Mouse (Mus musculus) layer of hippocampus, postnatal 14 days (tissue): ENCODE results near the gene Ect2l. TPM values are rescaled to one million over a fixed set of nuclear protein-coding genes. Genes with fewer than 3 reads are reported as not detected.
A peak's percentile ranks its signal among the peaks of the same experiment; 100 is the strongest.

Source experiments
- DNase-seq, 2 experiments: peaks; one replicate each; pipeline ENCODE4 v3.0.0; 2021 to 2022; ENCODE audit warnings: low spot score in 2 of 2, mixed read lengths in 1 of 2
- long read RNA-seq, 2 experiments: library from polyadenylated mRNA; stranded (forward); transcript quantifications; one replicate each; pipeline ENCODE4 v2.0.0; 2021
- total RNA-seq, 2 experiments: library from RNA; stranded (reverse); gene quantifications; 2 replicates each; pipeline ENCODE4 v1.2.3; 2021

Gene Ect2l
- total RNA-seq, result under 1 TPM; 0.83 to 0.99 TPM
- long read RNA-seq, experiment 1, result 0 reads
- long read RNA-seq, experiment 2, partial matches to known transcripts, result 0 of 1 reads
- long read RNA-seq, experiment 2, other reads (novel, unspliced or antisense), result 1 of 1 reads

DNA sequence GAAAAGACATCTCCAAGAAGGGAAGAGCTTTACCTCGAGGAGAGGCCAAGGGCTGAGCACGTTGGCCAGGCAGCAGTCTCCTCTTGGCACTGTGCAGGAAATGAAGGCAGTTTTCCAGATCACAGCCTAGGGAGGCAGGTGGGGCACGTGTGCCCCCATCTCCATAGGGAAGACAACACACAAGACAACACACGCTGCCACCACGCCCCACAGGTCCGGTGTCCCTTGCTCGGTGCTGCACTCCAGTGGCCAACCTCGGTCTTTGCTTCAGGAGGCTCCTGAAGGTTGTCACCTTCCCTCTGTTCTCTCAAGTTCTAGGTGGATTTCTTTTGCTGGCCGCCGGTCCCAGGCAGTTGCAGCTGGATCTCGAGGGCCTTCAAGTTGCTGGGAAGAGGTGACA lies at the start of gene Ect2l:
Ect2l (minus strand) TSS at position 165 of the 400 bp plus-strand sequence.
- no peak for DNase-seq

DNA sequence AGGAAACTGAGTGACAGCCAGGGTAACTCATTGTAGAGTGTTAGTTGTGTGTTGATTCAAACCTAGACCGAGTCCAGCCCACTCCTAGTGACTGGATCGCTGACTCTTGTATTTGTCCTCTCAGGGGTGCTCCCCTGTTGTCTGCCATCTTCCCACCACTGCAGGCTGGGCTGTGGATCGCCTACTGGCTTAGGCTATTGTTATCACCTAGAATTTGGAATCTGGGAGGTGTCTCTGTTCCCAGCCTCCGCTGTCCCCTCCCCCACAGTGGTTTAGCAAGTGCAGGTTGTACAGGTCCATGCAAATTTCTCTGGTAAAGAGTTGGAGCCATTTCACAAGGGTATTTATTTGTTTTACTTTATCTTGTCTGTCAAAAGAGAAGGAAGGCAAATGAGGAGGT lies 40.7 kb upstream of the Ect2l start:
- no peak for DNase-seq

DNA sequence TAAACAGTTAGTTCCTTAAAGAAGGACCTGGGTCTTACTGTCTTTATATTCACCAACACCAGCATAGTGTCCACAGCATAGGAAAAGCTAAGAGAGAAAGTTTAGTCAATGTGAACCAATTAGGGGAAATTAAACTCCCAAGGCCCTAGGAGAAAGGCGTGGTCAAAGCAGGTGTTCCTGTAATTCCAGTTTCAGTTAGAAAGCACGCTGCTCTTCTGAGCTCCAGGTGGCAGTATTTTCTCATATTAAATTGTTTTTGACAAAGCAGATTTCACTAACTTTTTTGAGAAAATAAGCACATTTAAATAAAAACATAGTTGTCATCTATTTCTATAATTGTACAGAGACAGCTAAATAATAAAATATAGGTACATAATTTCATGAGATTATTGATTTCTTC lies 32.9 kb upstream of the Ect2l start:
- DNase-seq, result no peak

DNA sequence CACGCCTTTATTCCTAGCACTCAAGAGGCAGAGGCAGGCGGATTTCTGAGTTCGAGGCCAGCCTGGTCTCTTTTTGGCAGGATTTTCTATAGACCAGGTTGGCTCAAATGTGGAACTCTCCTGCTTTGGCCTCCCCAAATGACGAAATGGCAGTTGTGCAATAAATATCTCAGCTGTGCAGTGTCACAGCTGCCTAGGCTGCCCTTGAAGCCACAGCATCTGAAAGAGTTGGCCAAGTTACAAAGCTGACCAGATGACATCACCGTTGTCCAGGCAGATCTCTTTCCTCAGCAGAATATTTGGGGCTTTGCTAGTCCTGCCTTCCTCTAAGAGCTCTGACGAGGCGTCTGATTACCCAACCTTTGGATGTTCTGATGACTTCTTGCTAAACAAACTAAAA lies 26.5 kb upstream of the Ect2l start:
- no peak for DNase-seq

DNA sequence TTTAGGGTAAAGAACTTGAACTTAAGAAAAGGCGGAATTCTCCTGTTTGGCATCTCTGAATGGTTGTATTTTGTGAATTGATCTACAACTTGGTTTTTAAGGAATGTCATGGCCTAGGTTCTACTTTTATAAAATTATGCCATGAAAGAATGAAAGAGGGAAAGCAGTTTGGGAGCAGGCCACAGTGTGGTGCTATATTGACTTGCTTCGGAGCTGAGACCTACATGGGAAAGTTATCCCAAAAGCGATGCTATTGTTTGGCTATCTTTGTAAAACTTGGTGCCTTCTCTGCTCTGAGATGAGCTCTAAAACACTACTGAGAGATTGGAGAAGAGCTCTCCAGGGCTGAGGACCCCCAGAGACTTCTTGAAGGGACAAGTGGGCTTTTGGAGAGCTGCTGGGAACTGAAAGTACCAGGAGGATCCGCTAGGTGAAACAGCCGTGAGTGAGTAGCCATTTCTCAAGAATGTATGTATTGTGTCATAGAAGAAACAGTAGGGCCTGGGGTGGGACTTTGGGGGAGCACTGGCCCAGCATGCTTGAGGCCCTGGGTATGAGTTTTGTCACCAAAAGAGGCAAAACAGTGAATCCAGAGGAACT lies 25.7 kb upstream of the Ect2l start:
- no peak for DNase-seq

DNA sequence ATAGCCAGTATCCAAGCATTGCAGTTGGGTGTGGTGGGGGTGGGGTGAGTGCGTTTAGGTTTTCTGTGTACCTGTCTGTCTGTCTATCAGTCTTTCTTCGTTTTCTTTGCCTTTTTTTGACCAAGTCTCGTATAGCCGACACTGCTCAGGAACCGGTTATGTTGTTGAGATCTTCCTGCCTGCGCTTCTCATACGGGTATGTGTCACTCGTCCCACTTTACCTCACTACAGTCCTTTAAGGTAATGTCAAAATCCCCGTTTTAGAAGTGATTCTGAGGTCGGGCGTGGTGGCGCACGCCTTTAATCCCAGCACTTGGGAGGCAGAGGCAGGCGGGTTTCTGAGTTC lies 24.7 kb upstream of the Ect2l start:
- DNase-seq, result no peak

DNA sequence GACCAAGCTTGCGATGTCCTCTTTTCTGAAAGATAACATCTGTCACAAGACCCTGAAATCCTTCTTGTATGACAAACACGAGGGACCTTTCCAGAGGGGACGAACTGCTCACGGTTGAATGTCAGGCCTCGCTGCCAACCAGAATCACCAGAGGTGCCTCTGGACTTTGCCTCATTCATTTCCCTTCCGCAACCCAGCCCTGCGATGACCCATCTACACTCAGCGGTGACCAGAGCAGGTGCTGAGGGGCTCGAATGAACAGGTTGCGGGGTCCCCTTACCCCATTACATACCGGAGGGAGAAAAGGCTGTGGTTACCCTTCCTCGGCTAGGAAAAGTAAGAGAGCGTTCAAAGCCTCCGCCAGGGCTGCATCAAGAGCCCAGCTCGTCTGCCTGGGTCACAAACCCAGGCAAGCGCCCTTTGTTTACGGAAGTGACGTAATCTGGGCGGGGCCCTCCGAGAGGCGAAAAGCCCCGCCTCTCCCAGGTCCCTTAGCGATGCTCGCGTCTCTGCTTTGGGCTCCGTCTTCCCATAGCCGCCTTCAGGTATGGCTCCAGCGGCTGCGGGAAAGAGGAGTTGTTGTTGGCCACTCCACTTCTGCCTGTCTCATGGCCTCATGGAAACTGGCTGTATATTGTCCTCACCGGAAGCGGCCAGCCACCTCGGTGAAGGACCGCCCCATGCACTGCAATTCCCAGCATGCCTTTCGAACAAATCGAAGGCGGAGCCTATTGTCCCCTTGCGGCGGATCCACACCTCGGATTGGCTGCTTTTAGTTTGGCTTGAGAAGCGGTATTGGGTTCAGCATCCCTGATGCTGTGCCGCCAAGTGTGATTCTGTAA lies 24.1 kb upstream of the Ect2l start, which contains the start of gene Ccdc28a:
Ccdc28a (minus strand) TSS at position 439 of the 842 bp plus-strand sequence.
- peak; percentile 95 to 96 for DNase-seq

DNA sequence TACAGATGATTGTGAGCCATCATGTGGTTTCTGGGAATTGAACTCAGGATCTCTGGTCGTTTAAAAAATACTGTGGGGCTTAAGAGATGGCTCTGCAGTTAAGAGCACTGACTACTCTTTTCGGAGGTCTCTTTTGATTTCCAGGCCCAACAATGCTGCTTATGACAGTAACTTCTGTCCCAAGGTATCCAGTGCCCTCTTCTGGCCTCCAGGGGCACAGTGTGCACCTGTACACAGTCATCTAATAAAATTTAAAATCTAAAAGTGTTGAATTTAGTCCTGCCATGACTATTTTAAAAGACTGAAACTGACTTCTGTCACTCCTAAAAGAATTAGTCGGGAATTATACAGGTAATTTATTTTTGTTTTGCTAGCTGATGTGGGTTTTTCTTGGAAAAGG lies 23.2 kb upstream of the Ect2l start:
- DNase-seq, result no peak

DNA sequence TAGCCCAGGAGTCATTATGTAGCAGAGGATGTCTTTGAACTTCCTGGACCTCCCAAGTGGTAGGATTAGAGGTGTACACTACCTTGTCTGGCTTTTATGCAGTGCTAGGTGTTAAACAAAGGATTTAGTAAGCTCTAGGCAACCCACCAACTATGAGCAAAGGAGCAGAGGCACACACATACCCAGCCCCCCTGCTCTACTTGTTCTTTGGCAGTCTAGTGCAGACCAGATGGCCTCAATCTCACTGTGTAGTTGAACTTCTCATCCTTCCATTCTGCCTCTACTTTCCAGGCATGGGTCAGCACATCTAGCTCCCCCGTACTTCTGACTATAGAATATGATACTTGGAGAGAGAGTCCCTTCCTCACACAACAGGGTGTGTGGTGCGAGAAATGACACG lies 13.7 kb upstream of the Ect2l start:
- DNase-seq, result peak in 1 of 2 experiments; percentile 62

DNA sequence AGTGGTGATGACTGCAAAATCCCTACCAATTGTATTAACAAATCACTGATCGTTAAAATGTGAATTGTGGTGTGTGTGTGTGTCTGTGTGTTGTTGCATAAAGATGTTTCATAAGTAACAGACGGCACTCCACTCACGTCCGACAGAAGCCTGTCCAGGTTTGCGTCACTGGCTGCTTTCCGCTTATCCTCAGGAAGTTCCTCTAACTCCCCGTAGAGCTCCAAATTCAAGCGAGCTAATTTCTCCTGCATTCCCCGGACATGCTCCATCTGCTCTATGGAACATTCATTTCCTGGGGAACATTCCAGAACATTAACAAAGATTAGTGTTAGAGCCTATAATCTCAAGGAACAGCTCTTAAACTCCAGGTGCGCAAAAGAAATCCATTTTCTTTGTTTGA lies 8.7 kb upstream of the Ect2l start:
- DNase-seq, result no peak

DNA sequence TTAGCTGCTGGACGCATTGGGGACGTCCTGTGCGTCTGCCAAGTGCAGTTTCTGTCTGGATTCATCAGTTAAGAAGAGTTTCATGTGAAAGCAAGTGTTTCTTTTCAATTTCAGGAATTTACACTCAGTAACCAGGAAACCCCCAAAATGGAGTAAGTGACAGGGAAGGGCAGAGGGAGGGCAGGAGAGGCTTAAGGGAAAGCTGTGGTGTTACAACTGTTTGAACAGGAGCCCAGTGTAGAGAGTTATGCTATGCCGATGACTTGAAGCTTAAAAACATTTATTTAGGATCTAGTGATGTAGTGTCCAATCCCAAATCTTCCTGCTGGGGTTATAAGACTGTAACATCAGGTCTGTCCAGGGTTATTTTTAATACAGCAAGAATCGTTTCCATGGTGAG lies 3.4 kb upstream of the Ect2l start:
- no peak for DNase-seq

DNA sequence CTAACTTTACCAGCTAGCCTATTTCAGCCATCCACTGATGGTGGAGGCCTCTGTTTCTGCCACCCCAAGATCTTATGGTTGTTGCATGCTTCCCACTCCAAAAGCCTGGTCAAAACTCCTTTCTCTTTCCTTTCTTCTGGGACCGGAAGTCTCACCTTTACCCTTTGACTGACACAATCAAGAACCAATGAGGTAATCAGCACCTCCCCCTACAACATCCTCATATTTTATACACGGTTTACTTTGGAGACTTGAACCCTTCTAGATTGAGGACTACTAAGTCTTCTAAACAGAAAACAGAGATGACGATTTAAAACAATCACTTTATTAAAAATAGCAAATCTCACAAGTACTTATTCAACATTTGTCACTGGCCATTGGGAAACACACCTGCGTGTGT lies 2.7 kb upstream of the Ect2l start:
- DNase-seq, result no peak

DNA sequence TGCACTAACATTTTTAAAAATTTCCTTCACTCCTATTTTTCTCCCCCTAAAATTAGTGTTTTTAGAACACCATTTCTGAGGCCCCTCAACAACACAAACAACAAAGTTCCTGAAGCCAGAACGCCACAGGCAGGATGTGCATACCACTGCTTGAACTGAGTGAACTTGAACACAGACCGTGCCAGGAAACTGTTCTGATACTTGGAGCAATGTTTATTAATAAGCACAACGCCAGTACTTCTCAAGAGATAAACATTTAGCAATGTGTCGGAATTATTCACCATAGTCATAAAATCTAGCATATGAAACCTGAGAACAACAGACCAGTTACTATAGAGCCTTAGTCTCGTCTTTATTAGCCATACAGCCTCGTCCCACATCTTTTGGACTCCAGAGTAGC lies 571 bp downstream of the Ect2l start:
- no peak for DNase-seq

DNA sequence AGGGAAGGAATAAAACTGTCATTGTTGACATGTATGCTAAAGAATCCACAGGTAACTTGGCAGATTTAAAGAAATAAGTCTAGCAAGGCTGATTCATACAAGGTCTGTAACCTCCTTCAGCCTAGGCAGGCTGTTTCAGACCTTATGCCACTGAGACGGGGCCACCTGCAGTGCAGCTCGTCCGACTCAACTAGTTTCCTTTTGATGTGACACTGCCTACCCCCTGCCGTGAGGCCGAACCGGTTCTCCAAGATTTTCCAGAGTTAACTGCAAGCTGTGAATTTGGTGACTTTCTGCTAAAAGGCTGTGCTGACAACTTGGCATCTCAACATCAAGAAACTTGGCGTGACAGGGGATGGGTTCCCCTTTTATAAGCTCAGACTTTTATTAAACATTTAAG lies 6.6 kb downstream of the Ect2l start:
- no peak for DNase-seq

DNA sequence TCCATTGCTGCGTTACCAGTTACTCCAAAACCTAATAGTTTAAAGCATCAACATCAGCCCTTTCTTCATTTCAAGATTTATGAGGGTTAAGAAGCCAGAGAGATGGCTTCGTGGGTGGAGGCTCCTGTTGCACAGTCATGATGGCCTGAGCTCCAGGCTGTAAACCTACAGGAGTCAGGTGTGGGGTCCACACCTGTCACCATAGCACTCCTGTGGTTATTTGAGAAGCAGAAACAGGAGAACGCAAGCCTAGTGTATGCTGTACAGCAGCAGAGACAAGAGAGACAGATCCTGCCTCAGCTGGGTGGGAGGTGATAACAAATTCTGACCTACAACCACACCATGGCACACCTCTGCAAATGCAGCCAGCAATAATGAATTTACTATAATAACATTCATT lies 8.3 kb downstream of the Ect2l start:
- DNase-seq, result no peak

DNA sequence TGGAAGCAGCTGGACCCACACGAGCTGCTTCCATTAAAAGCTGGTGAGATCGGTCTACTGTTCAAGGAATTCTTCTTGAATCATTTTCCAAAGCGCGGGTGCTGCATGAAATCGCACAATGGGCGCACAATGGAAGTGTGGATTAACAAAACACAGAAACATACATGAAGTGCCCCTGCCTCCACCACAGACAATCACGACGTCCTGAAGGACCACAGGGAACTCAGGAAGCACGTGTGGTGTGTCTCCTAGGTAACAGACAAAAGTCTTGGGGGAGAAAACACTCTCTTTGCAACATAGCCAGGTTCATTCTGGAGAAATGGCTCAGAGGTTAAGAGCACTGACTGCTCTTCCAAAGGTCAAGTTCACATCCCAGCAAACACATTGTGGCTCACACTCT lies 10.0 kb downstream of the Ect2l start:
- no peak for DNase-seq

DNA sequence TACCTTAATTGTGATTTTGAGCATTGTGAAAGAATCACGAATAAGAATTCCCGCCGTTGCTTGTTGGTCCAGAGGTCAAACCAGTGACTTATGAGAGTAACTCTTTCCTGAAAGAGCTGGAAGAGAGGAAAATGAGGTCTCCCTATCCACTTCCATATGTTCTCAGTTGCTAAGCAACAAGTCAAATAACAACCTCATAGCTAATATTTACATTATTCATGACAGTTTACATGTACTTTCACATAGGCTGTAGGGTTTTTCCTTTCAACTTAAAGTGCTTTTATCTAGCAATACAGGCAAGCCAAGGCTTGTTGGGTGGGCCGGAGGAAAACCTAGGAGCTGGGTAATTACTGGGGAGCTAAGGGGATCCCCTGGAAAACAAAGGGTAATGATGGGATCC lies 10.8 kb downstream of the Ect2l start:
- no peak for DNase-seq

DNA sequence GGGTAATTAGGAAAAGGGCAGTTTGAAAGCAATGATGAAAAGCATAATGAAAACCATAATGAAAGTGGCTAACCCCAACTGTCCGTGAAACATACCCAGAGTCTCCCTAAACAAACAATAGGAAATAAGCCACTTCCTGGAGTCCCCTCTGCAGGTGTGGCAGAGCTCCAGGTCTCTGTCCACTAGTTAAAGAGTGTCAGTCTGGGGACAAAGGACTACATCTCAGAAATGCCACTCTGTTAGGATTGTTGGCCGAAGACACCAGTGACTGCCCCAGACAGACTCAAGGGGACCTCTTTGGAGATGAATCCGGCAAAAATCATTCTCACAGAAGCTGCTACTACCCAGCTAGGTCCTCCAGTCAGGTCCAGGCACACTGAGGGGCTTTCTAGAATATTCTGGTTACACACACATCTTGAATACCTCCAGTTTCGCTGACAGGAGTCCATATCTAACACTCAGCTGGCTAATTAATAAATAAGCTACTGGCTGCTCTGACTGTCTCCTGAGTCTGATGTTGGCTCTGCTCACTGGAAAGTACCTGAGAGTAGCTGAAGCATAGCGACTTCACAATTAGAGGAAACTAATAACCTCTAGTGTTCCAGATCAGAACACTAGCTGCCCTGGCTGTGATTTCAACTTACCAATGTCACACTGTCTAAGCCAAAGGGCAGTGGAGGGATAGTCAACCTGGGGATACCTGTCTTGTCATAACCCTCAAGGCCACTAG lies 12.2 kb downstream of the Ect2l start:
- DNase-seq, result no peak

DNA sequence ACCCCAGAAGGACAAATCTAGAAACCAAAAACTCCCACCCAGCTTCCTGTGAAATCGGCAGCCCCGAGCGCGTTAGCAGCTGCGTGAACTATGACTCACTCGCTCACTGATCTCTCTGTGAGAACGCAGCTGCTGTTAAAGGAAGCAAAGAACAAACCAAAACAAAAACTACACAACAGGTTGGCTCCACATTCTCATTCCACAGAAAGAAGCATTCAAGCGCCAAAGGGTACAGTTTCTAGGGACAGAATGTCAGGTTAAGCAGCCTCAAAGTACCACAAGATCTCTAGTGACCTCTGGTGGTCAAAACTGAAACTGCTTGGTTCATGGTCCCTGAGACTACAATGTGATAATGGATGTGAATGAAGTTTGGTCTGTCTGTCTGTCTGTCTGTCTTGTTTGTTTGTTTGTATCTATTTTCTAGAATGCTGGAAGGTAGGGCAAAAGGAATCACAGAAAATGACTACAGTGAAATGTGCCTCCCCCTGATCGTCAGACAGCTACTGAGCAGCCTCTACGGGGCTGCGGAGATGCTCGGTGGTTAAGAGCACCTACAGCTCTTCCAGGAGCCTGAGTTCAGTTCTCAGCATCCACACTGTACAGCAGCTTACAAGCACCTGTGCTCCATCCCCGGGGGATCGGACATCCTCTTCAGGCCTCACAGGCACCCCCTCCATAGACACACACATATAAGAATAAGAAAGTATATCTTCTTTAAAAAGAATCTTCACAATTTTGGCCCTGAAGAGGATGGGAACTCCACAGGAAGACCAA lies 13.3 kb downstream of the Ect2l start:
- DNase-seq, result peak; percentile 74 to 84

DNA sequence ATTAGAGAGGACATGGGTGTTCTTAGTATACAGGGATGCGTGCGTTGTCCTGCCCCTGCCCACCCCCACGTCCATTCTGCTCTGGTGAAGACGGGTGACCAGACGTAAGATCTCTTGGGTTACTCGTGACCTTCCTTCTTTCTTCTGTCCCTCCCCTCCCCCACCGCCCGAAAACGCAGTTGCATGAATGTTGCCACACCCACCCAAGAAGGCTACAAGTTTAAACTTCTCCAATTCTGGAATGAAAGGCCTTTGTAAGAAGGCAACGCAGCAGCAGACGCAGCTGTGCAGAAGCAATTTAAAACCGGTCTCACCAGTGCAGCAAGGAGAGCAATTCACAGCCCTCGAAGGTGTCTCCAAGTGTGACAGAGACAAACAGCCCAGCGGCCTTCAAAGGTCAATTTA lies 16.0 kb downstream of the Ect2l start:
- no peak for DNase-seq

DNA sequence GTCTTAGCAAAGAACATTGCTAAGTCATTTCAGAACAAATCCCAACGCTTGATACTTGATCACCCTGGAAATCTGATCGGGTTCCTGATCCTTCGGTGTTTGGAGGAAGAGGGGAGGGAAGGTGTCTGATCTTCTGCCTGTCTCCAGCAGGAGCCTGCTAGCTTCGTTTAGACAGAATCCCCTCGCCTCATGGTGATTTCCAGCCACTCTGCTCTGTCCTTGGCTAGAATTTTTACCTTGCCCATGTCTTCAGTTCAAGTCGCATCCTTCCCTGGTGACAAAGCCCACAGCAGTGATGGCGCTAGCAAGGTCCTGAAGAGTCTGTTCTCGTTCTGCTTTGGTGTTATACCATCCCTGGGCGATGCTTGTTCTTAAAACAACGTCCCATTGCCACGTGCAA lies 16.5 kb downstream of the Ect2l start:
- no peak for DNase-seq
